Mouse (Mus musculus): Measurements from ENCODE around the gene Reln.

Gene Reln

DNA sequence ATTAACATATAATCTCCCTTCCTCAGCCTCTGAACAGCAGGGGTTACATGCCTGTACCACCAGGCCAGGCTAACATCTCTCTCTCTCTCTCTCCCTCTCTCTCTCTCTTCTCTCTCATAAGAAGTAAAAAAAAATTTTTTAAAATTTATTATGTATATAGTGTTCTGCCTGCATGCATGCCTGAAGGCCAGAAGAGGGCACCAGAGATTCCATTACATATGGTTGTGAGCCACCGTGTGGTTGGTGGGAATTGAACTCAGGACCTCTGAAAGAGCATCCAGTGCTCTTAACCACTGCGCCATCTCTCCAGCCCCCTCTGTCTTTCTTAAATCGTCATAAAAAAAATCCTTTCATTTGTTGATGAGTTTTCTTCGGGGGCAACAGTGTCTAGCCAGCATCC lies 499.8 kb downstream of the Reln start:
- DNase-seq (ENCODE audit: low spot score) = no peak

All from yolk sac, embryonic 10.5 days (tissue).